Mouse (Mus musculus) thymus, postnatal 4 days (tissue): Measurements from ENCODE around the gene Harbi1.

Experiments used
- DNase-seq: peaks from one replicate; pipeline ENCODE4 v3.0.0; 2021

Harbi1 gene

DNA sequence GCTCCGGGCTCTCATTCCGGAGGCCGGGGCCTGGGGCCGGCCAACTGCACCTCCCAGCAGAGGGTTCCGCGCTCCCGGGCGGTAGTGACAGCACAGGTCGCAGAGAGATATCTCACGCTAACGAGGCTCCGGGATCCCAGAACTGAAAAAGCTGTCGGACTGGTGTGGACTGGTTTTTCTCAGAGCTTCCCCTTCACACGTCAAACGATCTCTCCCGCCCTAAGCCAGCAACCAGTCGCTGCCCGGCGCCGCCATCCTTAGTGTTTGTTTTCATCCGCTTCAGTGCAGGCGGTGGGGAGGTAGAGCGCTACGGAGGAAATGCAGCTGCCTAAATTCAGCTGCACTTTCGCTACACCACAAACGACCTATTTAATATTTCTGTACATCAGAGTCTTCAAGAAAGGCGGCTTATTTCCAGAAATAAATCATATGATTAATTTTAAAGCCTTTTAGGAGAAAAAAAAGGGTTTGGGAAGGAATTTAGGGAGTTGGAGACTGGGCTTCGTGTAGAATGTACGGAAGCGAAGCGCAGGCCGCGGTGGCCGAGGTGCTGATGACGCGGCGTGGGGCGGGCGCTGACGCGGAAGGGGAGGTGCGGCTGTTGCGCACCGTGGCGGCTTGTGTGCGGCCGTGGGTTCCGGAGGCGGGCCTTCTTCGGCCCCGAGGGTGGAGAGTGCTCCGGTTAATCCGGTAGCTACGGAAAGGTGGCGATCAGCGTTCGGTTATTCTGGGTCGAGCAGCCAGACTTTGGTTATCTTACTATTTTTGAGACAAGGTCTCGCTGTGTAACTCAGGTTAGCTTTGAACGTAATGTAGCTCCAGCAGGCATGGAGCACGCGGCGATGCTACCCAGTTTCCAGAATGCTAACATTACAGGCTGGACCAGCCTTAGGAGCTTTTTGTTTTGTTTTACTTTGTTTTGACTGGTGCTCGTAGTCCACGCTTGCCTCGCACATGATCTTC, at the start of gene Harbi1, which contains the start of gene Atg13:
Gene Harbi1 (plus strand): TSS at position 581 of the 963 bp plus-strand sequence.
Gene Atg13 (minus strand): TSS at position 305 of the 963 bp plus-strand sequence.
- DNase-seq, result peak; percentile 96

DNA sequence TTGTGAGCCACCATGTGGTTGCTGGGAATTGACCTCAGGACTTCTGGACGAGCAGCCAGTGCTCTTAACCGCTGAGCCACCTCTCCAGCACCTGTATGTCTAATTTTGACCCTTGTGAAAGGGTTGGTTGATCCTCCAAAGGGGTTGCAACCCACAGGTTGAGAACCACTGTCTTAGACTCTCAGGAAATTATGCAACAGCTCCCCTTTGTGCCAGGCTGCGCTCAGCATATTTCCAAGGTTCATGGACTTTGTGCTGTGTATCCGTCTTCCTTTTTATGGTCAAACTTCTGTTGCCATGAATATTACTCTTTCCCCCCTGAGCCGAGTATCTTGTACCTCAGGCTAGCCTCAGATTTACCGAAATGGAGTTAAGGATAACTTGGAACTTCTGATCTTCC, 49.7 kb upstream of the Harbi1 start:
- DNase-seq, result no peak

- no peak for DNase-seq
Observed at GRCm38 (mm10) chr2:91664780-91665179, 45.9 kb upstream of the Harbi1 start.

GRCm38 (mm10) chr2:91666386-91666910, 44.2 kb upstream of the Harbi1 start:
- DNase-seq, result no peak

- no peak for DNase-seq
Observed at GRCm38 (mm10) chr2:91667747-91668146, 42.9 kb upstream of the Harbi1 start.

- DNase-seq, result no peak
Observed at GRCm38 (mm10) chr2:91669326-91669725, 41.3 kb upstream of the Harbi1 start.

DNA sequence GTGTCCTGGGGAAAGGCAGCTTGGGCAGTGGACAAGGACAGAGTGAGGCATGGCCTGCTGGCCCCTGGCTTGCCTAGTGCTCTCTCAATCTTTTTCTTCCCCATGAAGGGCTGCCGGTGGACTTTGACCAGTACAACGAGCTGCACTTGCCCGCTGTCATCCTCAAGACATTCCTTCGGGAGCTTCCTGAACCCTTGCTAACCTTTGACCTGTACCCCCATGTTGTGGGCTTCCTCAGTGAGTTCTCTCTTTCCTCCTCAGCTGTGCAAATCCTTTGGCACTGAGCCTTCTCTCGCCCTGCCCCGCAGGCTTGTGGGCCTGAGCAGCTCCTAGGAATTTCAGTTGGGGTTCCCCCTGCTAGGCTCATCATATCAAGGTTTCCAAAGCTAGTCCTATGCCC, 40.6 kb upstream of the Harbi1 start:
- no peak for DNase-seq

DNA sequence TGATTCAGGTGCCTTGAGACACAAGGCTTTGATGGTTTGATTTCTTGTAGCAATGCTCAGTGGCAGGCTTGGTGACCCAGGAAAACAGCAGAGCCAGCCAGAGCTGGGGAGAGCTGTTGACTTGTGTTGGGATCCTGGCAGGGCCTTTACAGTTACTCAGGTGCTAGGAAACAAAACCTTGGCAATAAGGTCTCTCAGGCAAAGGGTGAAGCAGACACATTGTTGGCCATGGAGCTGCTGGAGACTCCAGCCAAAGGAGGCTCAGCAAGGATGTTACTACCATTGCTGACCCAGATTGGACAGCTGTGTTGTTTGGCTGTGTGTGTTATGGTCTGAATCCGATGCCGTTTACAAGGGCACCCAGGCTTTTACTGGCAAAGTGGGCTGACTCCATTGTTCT, 37.1 kb upstream of the Harbi1 start:
- no peak for DNase-seq

DNA sequence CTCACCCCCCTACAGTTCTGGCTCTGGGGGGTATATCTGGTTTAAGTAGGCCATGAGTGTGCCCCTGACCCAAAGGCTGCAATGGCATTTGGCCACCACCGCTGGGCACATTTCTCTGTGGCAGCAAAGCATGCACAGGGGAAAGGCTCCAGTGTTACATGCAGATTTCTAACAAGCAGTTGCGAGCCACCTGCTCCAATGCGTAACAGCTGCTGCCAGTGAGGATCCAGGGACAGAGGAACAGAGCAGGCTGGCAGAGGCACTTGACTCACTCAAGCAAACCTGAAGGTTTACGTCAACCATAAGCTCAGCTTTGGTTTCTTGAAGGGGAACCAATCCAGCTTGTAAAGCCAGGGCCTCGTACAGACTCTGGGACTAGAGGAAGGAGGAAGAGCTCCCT, 35.8 kb upstream of the Harbi1 start:
- no peak for DNase-seq

DNA sequence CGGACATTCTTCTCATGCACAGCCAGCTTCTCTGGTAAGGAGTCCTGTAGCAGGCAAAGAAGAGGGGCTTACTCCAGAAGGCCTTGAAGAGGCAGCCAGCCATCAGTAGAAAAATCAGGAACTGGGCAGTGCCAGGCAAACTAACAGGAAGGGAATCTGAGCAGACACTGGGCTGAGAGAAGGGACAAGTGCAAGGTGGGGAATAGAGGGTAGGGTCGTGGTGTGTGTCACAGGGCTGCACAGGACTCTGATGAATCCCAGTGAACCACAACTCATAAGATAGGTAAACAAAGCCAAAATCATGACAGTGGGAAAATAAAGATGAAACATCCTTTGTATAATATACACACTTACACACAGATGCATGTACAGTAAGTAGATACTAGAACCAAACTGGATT, 34.2 kb upstream of the Harbi1 start:
- no peak for DNase-seq

GRCm38 (mm10) chr2:91676961-91677360, 33.7 kb upstream of the Harbi1 start:
- DNase-seq, result no peak

DNA sequence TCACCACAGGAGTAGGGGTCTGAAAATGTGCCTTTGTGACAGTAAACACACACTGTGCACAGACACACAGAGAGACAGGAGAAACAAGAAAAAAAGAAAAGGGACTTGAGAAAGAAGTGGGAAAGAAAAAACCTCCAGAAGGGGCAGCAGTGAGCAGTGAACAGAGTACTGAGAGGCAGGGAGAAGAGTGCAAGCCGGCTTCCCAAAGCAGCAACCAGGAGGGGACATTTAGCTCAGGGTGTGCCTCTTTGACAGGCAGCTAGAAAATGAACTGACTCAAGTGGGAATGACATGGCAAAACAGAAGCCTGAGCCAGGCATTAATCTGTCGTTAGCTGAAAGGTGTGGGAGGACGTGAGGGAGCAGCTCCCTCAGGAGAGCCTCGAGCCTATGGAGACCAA, 27.8 kb upstream of the Harbi1 start:
- DNase-seq, result peak; percentile 59

DNA sequence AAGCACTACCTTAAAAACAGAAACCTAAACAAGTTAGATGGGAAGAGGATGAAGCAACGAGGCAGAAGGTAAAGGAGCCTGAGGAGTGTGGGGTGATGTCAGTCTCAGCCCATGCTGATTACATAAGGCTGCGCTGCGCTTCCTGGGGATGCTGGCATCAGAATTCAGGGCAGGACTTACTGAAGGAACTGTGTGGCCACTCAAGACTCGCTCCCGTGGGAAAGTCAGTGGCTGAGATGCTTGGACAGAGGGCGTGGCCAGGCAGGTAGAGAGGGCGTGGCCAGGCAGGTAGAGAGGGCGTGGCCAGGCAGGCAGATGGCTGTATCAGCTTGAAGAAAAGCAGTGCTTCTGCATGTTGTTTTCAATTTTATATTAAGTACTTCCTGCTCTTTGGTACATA, 26.7 kb upstream of the Harbi1 start:
- DNase-seq, result no peak

DNA sequence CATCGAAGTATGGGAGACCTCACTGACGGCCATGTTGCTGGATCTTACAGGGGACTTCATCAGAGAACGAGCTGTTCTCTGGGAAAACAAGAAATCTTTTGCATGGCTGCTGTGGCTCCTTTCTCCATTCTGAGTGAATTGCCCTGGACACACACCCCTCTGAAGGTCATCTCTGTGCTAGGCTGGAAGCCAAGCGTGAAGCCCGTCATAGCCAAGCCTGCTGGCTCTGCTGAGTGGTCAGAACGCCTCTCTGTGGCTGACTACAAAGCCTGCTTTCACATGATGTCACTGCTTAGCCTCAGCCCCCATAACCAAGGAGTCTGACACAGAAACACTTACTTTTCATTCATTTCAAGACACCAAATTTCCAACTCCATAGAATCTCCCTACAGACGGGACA, 21.2 kb upstream of the Harbi1 start:
- no peak for DNase-seq

DNA sequence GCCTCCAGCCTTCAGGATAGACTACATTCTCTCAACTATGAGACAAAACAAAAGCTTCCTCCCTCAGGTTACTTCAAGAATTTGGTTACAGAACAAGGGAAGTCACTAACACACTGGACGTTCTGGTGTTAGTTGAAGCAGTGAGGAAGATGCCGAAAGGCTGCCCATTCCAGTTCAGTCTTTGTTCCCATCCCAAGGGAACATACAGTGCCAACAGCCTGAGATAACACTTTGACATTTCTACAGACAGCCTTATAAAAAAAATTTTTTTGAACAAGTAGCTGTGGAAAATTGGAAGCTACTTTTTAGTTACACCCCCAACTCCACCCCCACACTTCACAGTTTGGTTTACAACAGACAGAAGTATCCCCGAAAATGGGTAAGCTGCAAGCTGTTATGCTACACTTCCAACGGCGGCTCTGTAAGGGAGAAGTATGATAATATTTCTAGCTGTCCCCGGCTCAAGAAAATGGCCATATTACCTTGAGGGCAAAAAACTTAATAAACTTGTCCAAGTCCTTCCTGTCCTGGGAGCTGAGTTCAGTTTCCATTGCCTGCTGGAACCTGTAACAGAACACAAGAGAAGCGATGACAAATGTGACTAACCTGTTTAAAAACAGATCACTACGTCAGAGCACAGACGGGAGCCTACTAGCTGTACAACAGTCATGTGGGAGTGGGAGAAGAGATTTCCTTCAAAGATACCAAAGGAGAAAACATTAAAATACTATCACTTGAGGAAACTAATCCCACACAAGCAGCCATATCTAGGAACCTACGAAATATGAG, 15.0 kb upstream of the Harbi1 start:
- no peak for DNase-seq

- DNase-seq, result no peak
Observed at GRCm38 (mm10) chr2:91696225-91696590, 14.4 kb upstream of the Harbi1 start.

DNA sequence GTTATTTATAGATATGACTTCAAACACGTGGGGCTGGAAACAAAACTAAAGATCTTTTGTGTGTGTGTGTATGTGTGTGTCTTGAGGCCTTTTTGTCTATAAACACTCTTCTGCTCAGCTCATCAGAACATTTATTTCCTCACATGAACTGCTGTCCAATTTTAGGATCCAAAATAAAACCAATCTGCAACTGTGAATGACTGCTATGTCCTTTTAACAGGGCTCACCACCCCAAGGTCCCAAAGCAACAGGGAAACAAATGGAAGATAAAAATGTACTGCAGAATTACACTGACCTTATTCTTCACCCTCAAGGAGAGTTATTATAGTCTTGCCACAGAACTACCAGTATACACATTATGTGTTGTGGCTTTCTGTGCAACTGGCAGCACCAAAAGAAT, 11.4 kb upstream of the Harbi1 start:
- no peak for DNase-seq

GRCm38 (mm10) chr2:91701366-91701765, 9.3 kb upstream of the Harbi1 start:
- DNase-seq, result no peak

- no peak for DNase-seq
Observed at GRCm38 (mm10) chr2:91705736-91706135, 4.9 kb upstream of the Harbi1 start.

- no peak for DNase-seq
Observed at GRCm38 (mm10) chr2:91706456-91706855, 4.2 kb upstream of the Harbi1 start.

GRCm38 (mm10) chr2:91708361-91708760, 2.3 kb upstream of the Harbi1 start:
- DNase-seq, result no peak

DNA sequence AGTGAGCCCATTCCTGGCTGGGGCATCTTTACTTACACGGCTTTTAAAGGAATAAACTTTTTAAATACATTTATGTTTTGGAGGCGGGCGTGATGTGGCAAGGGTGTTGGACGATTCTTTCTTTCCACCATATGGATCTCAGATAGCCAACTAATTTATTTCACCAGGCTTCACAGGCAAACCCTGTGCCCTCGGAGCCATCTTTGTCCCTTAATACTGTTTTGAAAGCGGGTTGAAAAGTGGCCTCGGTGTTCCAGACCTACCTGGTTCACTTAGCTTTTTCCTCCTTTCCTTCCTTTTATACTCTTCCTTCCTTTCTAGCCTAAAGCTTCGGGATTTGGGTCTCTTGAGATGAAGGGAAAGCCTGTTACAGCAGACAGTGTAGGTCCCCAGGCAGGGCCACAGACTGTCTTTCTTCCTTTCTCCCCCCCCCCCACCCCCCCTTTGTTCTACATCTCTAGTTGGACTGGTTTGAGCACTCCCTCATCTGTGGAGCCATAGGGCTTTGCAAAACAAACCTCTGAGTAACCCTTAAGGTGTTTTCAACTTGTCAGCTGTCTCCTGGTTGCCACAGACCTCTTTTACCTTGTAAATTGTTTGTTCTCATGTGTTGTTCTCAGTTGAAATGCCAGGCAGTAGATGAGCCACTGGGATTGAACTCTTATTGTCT, 739 bp downstream of the Harbi1 start:
- peak; percentile 11 for DNase-seq

- DNase-seq, result no peak
Observed at GRCm38 (mm10) chr2:91714921-91715320, 4.3 kb downstream of the Harbi1 start.
